Mouse (Mus musculus) layer of hippocampus, postnatal 10 days (tissue): ENCODE measurements around the gene Frmpd3. TPM values are rescaled to one million over a fixed set of nuclear protein-coding genes. Genes with fewer than 3 reads are reported as not detected.

Source experiments
- DNase-seq, 2 experiments: peaks; one replicate each; pipeline ENCODE4 v3.0.0; 2021; ENCODE audit warnings: low spot score in 2 of 2
- microRNA-seq, 2 experiments: library from miRNA; unstranded; fragments of <30 nt; microRNA quantifications; one replicate each; pipeline ENCODE4 v1.2.0; 2021
- total RNA-seq, 2 experiments: library from RNA; stranded (reverse); gene quantifications; 2 replicates each; pipeline ENCODE4 v1.2.3; 2021

Frmpd3 gene
- total RNA-seq, 2 experiments from 2014 or later: 20.0 to 20.7 TPM

- no peak for DNase-seq
Observed at GRCm38 (mm10) chrX:140450071-140450470, 108.0 kb downstream of the Frmpd3 start.

- peak; percentile 83 to 84 for DNase-seq
Observed at GRCm38 (mm10) chrX:140456279-140456731, 114.2 kb downstream of the Frmpd3 start, which contains the start of gene Prps1. Prps1 (plus strand) TSS chrX:140456613.

DNA sequence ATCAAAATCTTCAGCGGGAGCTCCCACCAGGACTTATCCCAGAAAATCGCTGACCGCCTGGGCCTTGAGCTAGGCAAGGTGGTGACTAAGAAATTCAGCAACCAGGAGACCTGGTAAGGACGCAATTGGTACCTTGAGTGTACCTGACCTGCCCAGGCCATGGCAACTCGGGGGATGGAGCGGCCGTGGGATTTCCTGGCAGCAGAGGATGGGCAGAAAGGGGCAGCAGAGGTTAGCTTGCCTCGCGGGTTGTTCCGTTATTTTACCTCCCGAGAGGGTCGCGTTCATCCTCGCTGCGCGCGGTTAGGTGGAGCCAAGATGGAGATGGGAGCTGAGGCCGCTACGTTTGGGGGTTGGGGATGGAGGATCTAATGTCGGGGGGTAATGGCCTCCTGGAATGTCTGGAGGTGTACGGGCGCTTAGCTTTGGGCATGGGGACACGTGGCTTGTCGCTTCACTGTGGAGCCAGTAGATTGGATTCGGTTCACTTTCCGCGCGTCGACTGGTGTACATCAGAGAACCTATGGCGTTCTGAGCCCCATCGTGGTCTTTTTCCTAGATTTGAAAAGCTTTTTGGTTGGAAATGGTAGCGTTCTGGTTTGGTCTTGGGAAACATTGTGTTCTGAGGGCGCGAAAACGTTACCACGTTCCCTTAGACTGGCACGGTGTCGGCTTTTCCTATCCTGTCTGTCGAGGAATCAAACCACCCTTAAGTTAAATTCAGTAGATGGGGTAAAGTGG is 114.9 kb downstream of the Frmpd3 start:
- DNase-seq: peak in 1 of 2 experiments; percentile 24

DNA sequence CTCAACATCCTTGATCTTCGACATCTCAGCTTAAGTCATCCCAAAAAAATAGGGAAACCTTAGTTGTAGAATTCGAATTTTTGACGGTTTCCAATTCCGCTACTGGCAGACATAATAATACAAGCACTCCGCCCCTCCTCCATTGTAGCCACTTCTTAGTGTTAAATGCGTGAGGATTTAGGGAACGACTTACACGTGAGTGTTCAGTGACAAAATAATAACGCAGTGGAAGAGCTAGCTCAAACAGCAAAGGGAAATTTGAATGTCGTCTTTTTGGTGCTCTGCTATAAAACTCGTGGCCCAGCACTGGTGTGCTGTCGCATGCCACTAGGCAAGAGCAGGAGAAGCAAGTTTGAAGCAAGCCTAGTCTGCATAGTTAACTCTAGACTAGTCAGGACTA is 115.4 kb downstream of the Frmpd3 start:
- DNase-seq: no peak

DNA sequence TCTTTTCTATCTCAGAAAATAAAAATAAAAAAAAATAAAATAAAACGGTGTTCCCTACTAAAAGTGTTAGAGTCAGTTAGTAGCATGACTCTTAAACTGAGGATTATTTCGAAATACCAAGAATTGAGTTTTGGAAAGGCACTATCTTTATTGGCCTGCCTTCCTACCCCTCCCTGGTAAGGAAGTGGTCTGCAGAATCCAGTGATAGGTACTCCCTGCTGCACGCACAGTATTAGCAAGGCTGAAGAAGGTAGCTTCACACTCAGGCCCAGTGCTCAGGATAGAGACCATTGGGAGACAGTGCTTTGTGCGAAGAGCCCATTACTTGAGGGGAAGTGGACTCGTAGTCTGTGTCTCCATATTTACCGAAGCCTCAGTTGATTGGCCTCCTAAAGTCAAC is 136.2 kb downstream of the Frmpd3 start:
- no peak for DNase-seq

- peak; percentile 20 to 34 for DNase-seq
Observed at GRCm38 (mm10) chrX:140479171-140479570, 137.1 kb downstream of the Frmpd3 start.

Small RNA genes lying within 50 kb of the gene (microRNA-seq; reads per million reads assigned to microRNA genes)
- gene Mir3475: 186 to 426 reads per million in 2 experiments

Other genes with a start within 250 kb of the Frmpd3 start
- gene Prps1, start 114.3 kb downstream of the Frmpd3 start, total RNA-seq: 10 to 100 TPM; 57.5 to 70.6 TPM